Comparison of ENCODE assay signal across 19 mouse cellular contexts in genomic region chr4:55978539-55978938, GRCm38 (mm10).
DNase-seq lines count a peak whose midpoint lies in the region; ATAC-seq and TF ChIP-seq lines count a peak whose summit lies in the region.
"Had no signal": no experiment of that assay in that cellular context is flagged by ENCODE, and none has a peak within 500 bp of the region (broad histone marks: within the 10 kb centered on the region; RNA-seq: fewer than 3 reads in every experiment).

No protein-coding gene starts in this region.

- H3K27ac ChIP-seq in midbrain, embryonic 11.5 days (ENCODE audit: low read depth, low read length): no peak overlapping the region
- H3K27ac ChIP-seq in midbrain, embryonic 10.5 days (replicated peaks): no peak overlapping the region
- H3K27ac ChIP-seq in stomach, postnatal 0 days (replicated peaks): no peak overlapping the region

- no peak for TF ChIP-seq EP300 in stomach, postnatal 0 days (optimal IDR thresholded peaks at IDR 0.05)

- no peaks in the 10 kb centered on the region for H3K9me3 ChIP-seq in midbrain, embryonic 11.5 days (ENCODE audit: control insufficient read depth, low read length)
- no peaks in the 10 kb centered on the region for H3K9me3 ChIP-seq in midbrain, embryonic 10.5 days (replicated peaks)
- H3K9me3 ChIP-seq in stomach, postnatal 0 days (ENCODE audit: control insufficient read depth, low read length): no peaks in the 10 kb centered on the region

- no peaks in the 10 kb centered on the region for H3K4me1 ChIP-seq in midbrain, embryonic 11.5 days (ENCODE audit: control insufficient read depth, insufficient read depth, low read length)
- H3K4me1 ChIP-seq in midbrain, embryonic 10.5 days: no peaks in the 10 kb centered on the region
- H3K4me1 ChIP-seq in stomach, postnatal 0 days (replicated peaks; ENCODE audit: control insufficient read depth, insufficient read depth): no peaks in the 10 kb centered on the region

- no peak for TF ChIP-seq CTCF in stomach, postnatal 0 days (IDR thresholded peaks at IDR 0.05; ENCODE audit: low read depth)

- H3K27me3 ChIP-seq in midbrain, embryonic 11.5 days (ENCODE audit: control insufficient read depth, insufficient read depth, low read length): no peaks in the 10 kb centered on the region
- H3K27me3 ChIP-seq in midbrain, embryonic 10.5 days (ENCODE audit: low read depth, poor library complexity, severe bottlenecking): no peaks in the 10 kb centered on the region
- no peaks in the 10 kb centered on the region for H3K27me3 ChIP-seq in stomach, postnatal 0 days (ENCODE audit: control insufficient read depth, insufficient read depth, low read length)
- H3K27me3 ChIP-seq: CH12.LX, Patski had no signal

- no peak overlapping the region for H3K9ac ChIP-seq in midbrain, embryonic 11.5 days (ENCODE audit: low read length)
- no peak overlapping the region for H3K9ac ChIP-seq in stomach, postnatal 0 days (ENCODE audit: low read length)

- peak; percentile 72 for DNase-seq in midbrain, embryonic 11.5 days (ENCODE audit: low spot score, missing footprints)
- DNase-seq in midbrain, embryonic 10.5 days (ENCODE audit: low spot score): no peak
- no peak for DNase-seq in stomach, postnatal 0 days (ENCODE audit: low spot score)
- no peak for DNase-seq in embryo, embryonic 9.5 days (ENCODE audit: extremely low spot score)
- DNase-seq: adrenal gland, adult 2 months; adrenal gland, adult 8-10 months; adrenal gland, postnatal 10 days; adrenal gland, postnatal 14 days; adrenal gland, postnatal 25 days; adrenal gland, postnatal 36 days; B cell, adult 2 months; cerebellum, adult 11 months; cerebellum, adult 11-12 months; cerebellum, adult 18-20 months had no signal

- WGBS in midbrain, embryonic 11.5 days: 93% methylated on average over 4 of the region's 4 CpGs
- 96% methylated on average over 4 of the region's 4 CpGs for WGBS in midbrain, embryonic 10.5 days
- WGBS in stomach, postnatal 0 days: 72% methylated on average over 4 of the region's 4 CpGs

- H3K36me3 ChIP-seq in midbrain, embryonic 11.5 days (ENCODE audit: control insufficient read depth, insufficient read depth, low read length): no peaks in the 10 kb centered on the region
- no peaks in the 10 kb centered on the region for H3K36me3 ChIP-seq in midbrain, embryonic 10.5 days
- H3K36me3 ChIP-seq in stomach, postnatal 0 days (ENCODE audit: control insufficient read depth, insufficient read depth, low read length): no peaks in the 10 kb centered on the region
- H3K36me3 ChIP-seq: G1E had no signal

- ATAC-seq in midbrain, embryonic 11.5 days (ENCODE audit: low FRiP score): no peak
- peak; percentile 63; the same call in 1 of the 2 replicates for ATAC-seq in stomach, postnatal 0 days (ENCODE audit: low FRiP score, low TSS enrichment)
- ATAC-seq: activated CD4-positive, CD25-positive, alpha-beta regulatory T cell, adult 4 months; CD4-positive, CD25-positive, alpha-beta regulatory T cell, adult 4 months; Patski had no signal

- H3K4me3 ChIP-seq in midbrain, embryonic 11.5 days (ENCODE audit: low read depth, low read length): no peak overlapping the region
- H3K4me3 ChIP-seq in midbrain, embryonic 10.5 days: no peak overlapping the region
- no peak overlapping the region for H3K4me3 ChIP-seq in stomach, postnatal 0 days (ENCODE audit: low read depth, low read length)

- H3K4me2 ChIP-seq in midbrain, embryonic 11.5 days: no peak overlapping the region
- H3K4me2 ChIP-seq in stomach, postnatal 0 days (replicated peaks; ENCODE audit: low read depth): no peak overlapping the region
